Mouse (Mus musculus): ENCODE results near the gene Rpgrip1l.

Rpgrip1l gene

GRCm38 (mm10) chr8:91198036-91198435, 115.0 kb downstream of the Rpgrip1l start:
- no peak for DNase-seq

GRCm38 (mm10) chr8:91197233-91197632, 115.8 kb downstream of the Rpgrip1l start:
- DNase-seq = no peak

GRCm38 (mm10) chr8:91196661-91197060, 116.4 kb downstream of the Rpgrip1l start:
- no peak for DNase-seq

- DNase-seq = no peak
These were observed 119.0 kb downstream of the Rpgrip1l start for GRCm38 (mm10) chr8:91194081-91194480.

- no peak for DNase-seq
These were observed 120.1 kb downstream of the Rpgrip1l start for GRCm38 (mm10) chr8:91192941-91193340.

- peak; percentile 69 for DNase-seq
These were observed 122.2 kb downstream of the Rpgrip1l start for GRCm38 (mm10) chr8:91190816-91191340.

GRCm38 (mm10) chr8:91188152-91188551, 124.9 kb downstream of the Rpgrip1l start:
- no peak for DNase-seq

GRCm38 (mm10) chr8:91186372-91186771, 126.7 kb downstream of the Rpgrip1l start:
- no peak for DNase-seq

- DNase-seq = no peak
These were observed 135.4 kb downstream of the Rpgrip1l start for GRCm38 (mm10) chr8:91177708-91178107.

- no peak for DNase-seq
These were observed 136.9 kb downstream of the Rpgrip1l start for GRCm38 (mm10) chr8:91176176-91176575.

GRCm38 (mm10) chr8:91171605-91172004, 141.5 kb downstream of the Rpgrip1l start:
- DNase-seq = no peak

GRCm38 (mm10) chr8:91170914-91171313, 142.1 kb downstream of the Rpgrip1l start:
- peak; percentile 18 for DNase-seq

- no peak for DNase-seq
These were observed 142.9 kb downstream of the Rpgrip1l start for GRCm38 (mm10) chr8:91170152-91170551.
